In the genomic region with DNA sequence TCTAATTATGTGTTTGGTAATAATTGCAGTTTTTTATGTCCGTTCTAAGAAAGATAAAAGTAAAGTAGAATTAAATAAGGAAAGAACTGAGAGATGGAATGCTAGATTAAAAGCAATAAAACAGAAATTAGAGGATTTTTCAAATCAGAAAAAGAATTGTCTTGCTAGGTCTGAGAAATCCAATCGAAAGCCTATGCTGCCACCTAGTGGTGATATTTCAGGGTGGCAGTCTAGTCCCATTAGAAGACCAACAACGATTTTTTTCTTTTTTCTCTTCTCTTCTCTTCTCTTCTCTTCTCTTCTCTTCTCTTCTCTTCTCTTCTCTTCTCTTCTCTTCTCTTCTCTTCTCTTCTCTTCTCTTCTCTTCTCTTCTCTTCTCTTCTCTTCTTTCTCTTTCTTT, we compare ENCODE assay signal across 7 mouse cellular contexts. TPM values are rescaled to one million over a fixed set of nuclear protein-coding genes. Genes with fewer than 3 reads are reported as not detected.
A peak's percentile ranks its signal among the peaks of the same experiment; 100 is the strongest.
DNase-seq lines count a peak whose midpoint lies in the region; ATAC-seq and TF ChIP-seq lines count a peak whose summit lies in the region.
"Not testable (repeated sequence)": the region's sequence is repeated elsewhere in the genome, so short reads cannot be mapped to it uniquely, and the experiment has no call there.

No protein-coding gene starts in this region.

- H3K36me3 ChIP-seq in midbrain, embryonic 11.5 days (ENCODE audit: control insufficient read depth, insufficient read depth, low read length); spleen, adult 2 months (ENCODE audit: control insufficient read depth, insufficient read depth, low read length): not testable (repeated sequence)

- peak; percentile 91 to 95 for DNase-seq in cerebellum, postnatal 10 days
- DNase-seq in frontal cortex, postnatal 10 days (ENCODE audit: low spot score in 2 of 2): peak; percentile 20 to 77
- peak; percentile 89 for DNase-seq in induced T-regulatory cell, adult 2 months (ENCODE audit: low read depth)
- peak; percentile 71 to 83 for DNase-seq in left cerebral cortex, adult 2 months (ENCODE audit: extremely low spot score in 1 of 2, low spot score in 2 of 2)
- DNase-seq in midbrain, embryonic 11.5 days (ENCODE audit: low spot score, missing footprints): peak; percentile 98
- peak; percentile 52 to 77 for DNase-seq in spleen, adult 2 months (ENCODE audit: low read depth in 1 of 2, low spot score in 2 of 2)

- intact Hi-C loops in left cerebral cortex, adult 2 months (cut with DNase I): loop anchor here (5.0 kb wide), 3 partner anchors 67 to 167 kb away; partner anchors contain the start of genes Ankrd6 and Ube2j1

- H3K9me3 ChIP-seq in midbrain, embryonic 11.5 days (ENCODE audit: control insufficient read depth, low read length): not testable (repeated sequence)

- TF ChIP-seq POLR2A in spleen, adult 2 months (IDR thresholded peaks at IDR 0.05; ENCODE audit: low read depth, low read length): not testable (repeated sequence)

- not testable (repeated sequence) for H3K4me2 ChIP-seq in midbrain, embryonic 11.5 days

- ATAC-seq in activated CD4-positive, CD25-positive, alpha-beta regulatory T cell, adult 4 months: peak; percentile 52
- not testable (repeated sequence) for ATAC-seq in midbrain, embryonic 11.5 days (ENCODE audit: low FRiP score)

- WGBS in midbrain, embryonic 11.5 days: 4% methylated on average over 3 of the region's 3 CpGs
- 7% methylated on average over 3 of the region's 3 CpGs for WGBS in spleen, adult 2 months

- H3K9ac ChIP-seq in midbrain, embryonic 11.5 days (ENCODE audit: low read length): not testable (repeated sequence)

- H3K27me3 ChIP-seq in midbrain, embryonic 11.5 days (ENCODE audit: control insufficient read depth, insufficient read depth, low read length); spleen, adult 2 months (ENCODE audit: control insufficient read depth, insufficient read depth, low read length): not testable (repeated sequence)

- not testable (repeated sequence) for H3K4me3 ChIP-seq in left cerebral cortex, adult 2 months; midbrain, embryonic 11.5 days (ENCODE audit: low read depth, low read length); spleen, adult 2 months (ENCODE audit: extremely low read depth, insufficient read depth, insufficient read length)

- not testable (repeated sequence) for H3K27ac ChIP-seq in left cerebral cortex, adult 2 months; midbrain, embryonic 11.5 days (ENCODE audit: low read depth, low read length); spleen, adult 2 months (ENCODE audit: insufficient read depth, low read length)

- not testable (repeated sequence) for H3K4me1 ChIP-seq in midbrain, embryonic 11.5 days (ENCODE audit: control insufficient read depth, insufficient read depth, low read length); spleen, adult 2 months (ENCODE audit: control insufficient read depth, insufficient read depth, insufficient read length)

- peak; percentile 83 for TF ChIP-seq CTCF in left cerebral cortex, adult 2 months (IDR thresholded peaks at IDR 0.05)
- TF ChIP-seq CTCF in spleen, adult 2 months (IDR thresholded peaks at IDR 0.05; ENCODE audit: extremely low read depth, insufficient read depth, insufficient read length, insufficient replicate concordance): peak; percentile 26; the same call in 1 of the 2 replicates

RNA-seq across cellular contexts. Expression of gene Gabrr1, which starts 13.2 kb away (rescaled TPM):
- not detected for polyA plus RNA-seq in activated CD4-positive, CD25-positive, alpha-beta regulatory T cell, adult 4 months (2017; shearing (Covaris generic))
- total RNA-seq in left cerebral cortex, adult 2 months (2021): not detected
- 0.14 TPM in 1 of 2 replicates, not detected in the other for polyA plus RNA-seq in midbrain, embryonic 11.5 days (2014; fragmentation: Nextera tagmentation; extraction: Ambion mirVana)
- polyA plus RNA-seq in spleen, adult 2 months (2012; rRNA removed): not detected in 2 replicates

RNA-seq across cellular contexts. Expression of gene Gabrr2, which starts 56.3 kb away (rescaled TPM):
- 10 to 100 TPM; 10.1 to 10.4 TPM for polyA plus RNA-seq in activated CD4-positive, CD25-positive, alpha-beta regulatory T cell, adult 4 months (2017; shearing (Covaris generic))
- total RNA-seq in left cerebral cortex, adult 2 months (2021): under 1 TPM; 0.34 to 0.37 TPM
- polyA plus RNA-seq in midbrain, embryonic 11.5 days (2014; fragmentation: Nextera tagmentation; extraction: Ambion mirVana): 0.26 and 0.30 TPM in 2 replicates
- 3.2 and 4.2 TPM in 2 replicates for polyA plus RNA-seq in spleen, adult 2 months (2012; rRNA removed)
